In genomic region chr7:116519805-116520204, GRCm38 (mm10) we compare ENCODE assay signal across 9 mouse cellular contexts. TPM values are rescaled to one million over a fixed set of nuclear protein-coding genes. Genes with fewer than 3 reads are reported as not detected.
DNase-seq lines count a peak whose midpoint lies in the region; ATAC-seq and TF ChIP-seq lines count a peak whose summit lies in the region.
"Had no signal": no experiment of that assay in that cellular context is flagged by ENCODE, and none has a peak within 500 bp of the region (broad histone marks: within the 10 kb centered on the region; RNA-seq: fewer than 3 reads in every experiment).

No protein-coding gene starts in this region.

- H3K9ac ChIP-seq in heart, embryonic 12.5 days = no peak overlapping the region
- H3K9ac ChIP-seq: neural tube, embryonic 12.5 days had no signal

- ATAC-seq in heart, embryonic 12.5 days (ENCODE audit: insufficient number of reproducible peaks, low FRiP score) = no peak

- H3K4me2 ChIP-seq in heart, embryonic 12.5 days = no peak overlapping the region
- H3K4me2 ChIP-seq: neural tube, embryonic 12.5 days had no signal

- no peak overlapping the region for H3K4me3 ChIP-seq in kidney, adult 2 months (ENCODE audit: insufficient read depth, low read depth, low read length)
- H3K4me3 ChIP-seq in heart, embryonic 12.5 days = no peak overlapping the region
- H3K4me3 ChIP-seq: neural tube, embryonic 12.5 days had no signal

- H3K9me3 ChIP-seq in heart, embryonic 12.5 days (replicated peaks) = peaks cover 4% of the 10 kb centered on the region; the same call in 1 of the 2 replicates
- H3K9me3 ChIP-seq: neural tube, embryonic 12.5 days had no signal

- no peak overlapping the region for H3K27ac ChIP-seq in kidney, adult 2 months (ENCODE audit: insufficient read depth, low read depth, low read length)
- H3K27ac ChIP-seq in heart, embryonic 12.5 days (ENCODE audit: poor library complexity, severe bottlenecking) = no peak overlapping the region
- H3K27ac ChIP-seq: neural tube, embryonic 12.5 days had no signal

- no peaks in the 10 kb centered on the region for H3K4me1 ChIP-seq in kidney, adult 2 months (ENCODE audit: control insufficient read depth, insufficient read depth, low read length)
- peaks cover 12% of the 10 kb centered on the region for H3K4me1 ChIP-seq in heart, embryonic 12.5 days (replicated peaks)

- H3K36me3 ChIP-seq in kidney, adult 2 months (ENCODE audit: control insufficient read depth, insufficient read depth, low read length) = peaks cover 1% of the 10 kb centered on the region; the same call in 1 of the 2 replicates
- peaks cover 27% of the 10 kb centered on the region for H3K36me3 ChIP-seq in heart, embryonic 12.5 days

- TF ChIP-seq CTCF in kidney, adult 2 months (conservative IDR thresholded peaks at IDR 0.05; ENCODE audit: insufficient read depth, insufficient read length, low read depth, low read length) = peak; percentile 57

- TF ChIP-seq POLR2A in kidney, adult 2 months (IDR thresholded peaks at IDR 0.05; ENCODE audit: low read depth, low read length) = no peak

- H3K27me3 ChIP-seq in kidney, adult 2 months (replicated peaks; ENCODE audit: control insufficient read depth, insufficient read depth, low read length) = no peaks in the 10 kb centered on the region
- no peaks in the 10 kb centered on the region for H3K27me3 ChIP-seq in heart, embryonic 12.5 days (replicated peaks)
- H3K27me3 ChIP-seq: neural tube, embryonic 12.5 days had no signal

- 58% methylated on average over 3 of the region's 3 CpGs for WGBS in kidney, adult 2 months
- 70% methylated on average over 3 of the region's 3 CpGs for WGBS in heart, embryonic 12.5 days

- peak; percentile 22 for DNase-seq in kidney, adult 2 months
- no peak for DNase-seq in kidney, postnatal 14 days
- peak; percentile 50 for DNase-seq in A20 (ENCODE audit: low read depth, low spot score)
- DNase-seq in Muller cell, postnatal 12 days (ENCODE audit: inconsistent ontology term) = peak; percentile 3
- DNase-seq in lung, postnatal 10 days = peak; percentile 32
- no peak for DNase-seq in cerebellum, adult 18-20 months
- no peak for DNase-seq in left cerebral cortex, adult 11 months (ENCODE audit: low spot score)

RNA-seq across cellular contexts. Expression of gene Nucb2, which starts 15.6 kb away (rescaled TPM):
- polyA plus RNA-seq in kidney, adult 2 months (2012; rRNA removed) = 2.5 and 3.1 TPM in 2 replicates
- polyA plus RNA-seq in heart, embryonic 12.5 days (2016; fragmentation: Nextera tagmentation; extraction: Ambion mirVana) = 5.7 and 7.4 TPM in 2 replicates

Comparison
In these comparisons a context has a peak if more than half of its experiments do, and no peak if none do; other contexts are left out.
1. DNase-seq: peak in kidney, adult 2 months (single experiment), A20 (single experiment), Muller cell, postnatal 12 days (single experiment) and lung, postnatal 10 days (single experiment); none in kidney, postnatal 14 days (single experiment), cerebellum, adult 18-20 months (0 of 2) and left cerebral cortex, adult 11 months (single experiment).